Mouse (Mus musculus): ENCODE data around the gene Lrpprc. TPM values are rescaled to one million over a fixed set of nuclear protein-coding genes. Genes with fewer than 3 reads are reported as not detected.

The Lrpprc gene
- polyA plus RNA-seq, 1 experiment from 2014 or later: 62.2 TPM

- no peak overlapping the region for H3K4me2 ChIP-seq
- H3K4me1 ChIP-seq (ENCODE audit: control insufficient read depth, insufficient read depth, low read length): peaks cover 5% of the 10 kb centered on the region
- WGBS (ENCODE audit: insufficient replicate concordance): 88% methylated on average over 9 of the region's 9 CpGs
- H3K27ac ChIP-seq (ENCODE audit: low read depth, low read length): no peak overlapping the region
- no peaks in the 10 kb centered on the region for H3K36me3 ChIP-seq (ENCODE audit: control insufficient read depth, insufficient read depth, low read length)
- H3K27me3 ChIP-seq (ENCODE audit: control insufficient read depth, insufficient read depth, low read length): no peaks in the 10 kb centered on the region
- H3K4me3 ChIP-seq (ENCODE audit: low read depth, low read length): no peak overlapping the region
- no peak overlapping the region for H3K9ac ChIP-seq (ENCODE audit: low read depth, low read length)
- no peak for ATAC-seq (replicated peaks; ENCODE audit: insufficient number of reproducible peaks, low FRiP score, low TSS enrichment)
- no peaks in the 10 kb centered on the region for H3K9me3 ChIP-seq (replicated peaks; ENCODE audit: control insufficient read depth, low read length)
Measured at GRCm38 (mm10) chr17:84738073-84738797, 52.4 kb downstream of the Lrpprc start.

- H3K27me3 ChIP-seq (ENCODE audit: control insufficient read depth, insufficient read depth, low read length): no peaks in the 10 kb centered on the region
- no peaks in the 10 kb centered on the region for H3K9me3 ChIP-seq (replicated peaks; ENCODE audit: control insufficient read depth, low read length)
- no peak overlapping the region for H3K4me2 ChIP-seq
- no peak overlapping the region for H3K27ac ChIP-seq (ENCODE audit: low read depth, low read length)
- H3K9ac ChIP-seq (ENCODE audit: low read depth, low read length): no peak overlapping the region
- no peak overlapping the region for H3K4me3 ChIP-seq (ENCODE audit: low read depth, low read length)
- 51% methylated on average over 9 of the region's 9 CpGs for WGBS (ENCODE audit: insufficient replicate concordance)
- ATAC-seq (replicated peaks; ENCODE audit: insufficient number of reproducible peaks, low FRiP score, low TSS enrichment): no peak
- H3K36me3 ChIP-seq (ENCODE audit: control insufficient read depth, insufficient read depth, low read length): no peaks in the 10 kb centered on the region
- H3K4me1 ChIP-seq (ENCODE audit: control insufficient read depth, insufficient read depth, low read length): no peaks in the 10 kb centered on the region
Measured at GRCm38 (mm10) chr17:84736719-84737118, 53.9 kb downstream of the Lrpprc start.

GRCm38 (mm10) chr17:84732612-84733011 lies 58.0 kb downstream of the Lrpprc start:
- Histone ChIP-seq H3K27ac (ENCODE audit: low read depth, low read length) (no peak overlapping the region), H3K36me3 (ENCODE audit: control insufficient read depth, insufficient read depth, low read length) (peaks cover 8% of the 10 kb centered on the region), H3K4me2 (no peak overlapping the region), H3K27me3 (ENCODE audit: control insufficient read depth, insufficient read depth, low read length) (no peaks in the 10 kb centered on the region), H3K9ac (ENCODE audit: low read depth, low read length) (no peak overlapping the region), H3K4me3 (ENCODE audit: low read depth, low read length) (no peak overlapping the region), H3K9me3 (replicated peaks; ENCODE audit: control insufficient read depth, low read length) (no peaks in the 10 kb centered on the region), H3K4me1 (ENCODE audit: control insufficient read depth, insufficient read depth, low read length) (no peaks in the 10 kb centered on the region)
- 89% methylated on average over 8 of the region's 8 CpGs for WGBS (ENCODE audit: insufficient replicate concordance)
- no peak for ATAC-seq (replicated peaks; ENCODE audit: insufficient number of reproducible peaks, low FRiP score, low TSS enrichment)

- Histone ChIP-seq H3K9me3 (replicated peaks; ENCODE audit: control insufficient read depth, low read length) (no peaks in the 10 kb centered on the region), H3K4me2 (no peak overlapping the region), H3K36me3 (ENCODE audit: control insufficient read depth, insufficient read depth, low read length) (peaks cover 8% of the 10 kb centered on the region), H3K4me3 (ENCODE audit: low read depth, low read length) (no peak overlapping the region), H3K4me1 (ENCODE audit: control insufficient read depth, insufficient read depth, low read length) (no peaks in the 10 kb centered on the region), H3K27ac (ENCODE audit: low read depth, low read length) (no peak overlapping the region), H3K27me3 (ENCODE audit: control insufficient read depth, insufficient read depth, low read length) (no peaks in the 10 kb centered on the region), H3K9ac (ENCODE audit: low read depth, low read length) (no peak overlapping the region)
- ATAC-seq (replicated peaks; ENCODE audit: insufficient number of reproducible peaks, low FRiP score, low TSS enrichment): no peak
- 84% methylated on average over 12 of the region's 12 CpGs for WGBS (ENCODE audit: insufficient replicate concordance)
Measured at GRCm38 (mm10) chr17:84731361-84731760, 59.2 kb downstream of the Lrpprc start.

GRCm38 (mm10) chr17:84729140-84729539 lies 61.4 kb downstream of the Lrpprc start:
- peaks cover 13% of the 10 kb centered on the region for H3K36me3 ChIP-seq (ENCODE audit: control insufficient read depth, insufficient read depth, low read length)
- no peak overlapping the region for H3K9ac ChIP-seq (ENCODE audit: low read depth, low read length)
- H3K4me2 ChIP-seq: no peak overlapping the region
- H3K27ac ChIP-seq (ENCODE audit: low read depth, low read length): no peak overlapping the region
- WGBS (ENCODE audit: insufficient replicate concordance): 66% methylated on average over 5 of the region's 5 CpGs
- no peaks in the 10 kb centered on the region for H3K4me1 ChIP-seq (ENCODE audit: control insufficient read depth, insufficient read depth, low read length)
- no peaks in the 10 kb centered on the region for H3K27me3 ChIP-seq (ENCODE audit: control insufficient read depth, insufficient read depth, low read length)
- no peak for ATAC-seq (replicated peaks; ENCODE audit: insufficient number of reproducible peaks, low FRiP score, low TSS enrichment)
- no peaks in the 10 kb centered on the region for H3K9me3 ChIP-seq (replicated peaks; ENCODE audit: control insufficient read depth, low read length)
- no peak overlapping the region for H3K4me3 ChIP-seq (ENCODE audit: low read depth, low read length)

- H3K9ac ChIP-seq (ENCODE audit: low read depth, low read length): no peak overlapping the region
- no peak overlapping the region for H3K27ac ChIP-seq (ENCODE audit: low read depth, low read length)
- H3K4me1 ChIP-seq (ENCODE audit: control insufficient read depth, insufficient read depth, low read length): no peaks in the 10 kb centered on the region
- peaks cover 13% of the 10 kb centered on the region for H3K36me3 ChIP-seq (ENCODE audit: control insufficient read depth, insufficient read depth, low read length)
- H3K4me2 ChIP-seq: no peak overlapping the region
- no peak for ATAC-seq (replicated peaks; ENCODE audit: insufficient number of reproducible peaks, low FRiP score, low TSS enrichment)
- no peaks in the 10 kb centered on the region for H3K27me3 ChIP-seq (ENCODE audit: control insufficient read depth, insufficient read depth, low read length)
- 65% methylated on average over 1 of the region's 1 CpGs for whole genome bisulfite sequencing (ENCODE audit: insufficient replicate concordance)
- no peak overlapping the region for H3K4me3 ChIP-seq (ENCODE audit: low read depth, low read length)
- no peaks in the 10 kb centered on the region for H3K9me3 ChIP-seq (replicated peaks; ENCODE audit: control insufficient read depth, low read length)
Measured at GRCm38 (mm10) chr17:84728201-84728911, 62.2 kb downstream of the Lrpprc start.

- no peaks in the 10 kb centered on the region for H3K9me3 ChIP-seq (replicated peaks; ENCODE audit: control insufficient read depth, low read length)
- H3K4me2 ChIP-seq: no peak overlapping the region
- no peak for ATAC-seq (replicated peaks; ENCODE audit: insufficient number of reproducible peaks, low FRiP score, low TSS enrichment)
- no peaks in the 10 kb centered on the region for H3K27me3 ChIP-seq (ENCODE audit: control insufficient read depth, insufficient read depth, low read length)
- no peak overlapping the region for H3K4me3 ChIP-seq (ENCODE audit: low read depth, low read length)
- no peak overlapping the region for H3K9ac ChIP-seq (ENCODE audit: low read depth, low read length)
- no peak overlapping the region for H3K27ac ChIP-seq (ENCODE audit: low read depth, low read length)
- WGBS (ENCODE audit: insufficient replicate concordance): 94% methylated on average over 3 of the region's 3 CpGs
- H3K4me1 ChIP-seq (ENCODE audit: control insufficient read depth, insufficient read depth, low read length): no peaks in the 10 kb centered on the region
- peaks cover 15% of the 10 kb centered on the region for H3K36me3 ChIP-seq (ENCODE audit: control insufficient read depth, insufficient read depth, low read length)
Measured at GRCm38 (mm10) chr17:84725163-84725562, 65.4 kb downstream of the Lrpprc start.

GRCm38 (mm10) chr17:84724028-84724427 lies 66.6 kb downstream of the Lrpprc start:
- whole genome bisulfite sequencing (ENCODE audit: insufficient replicate concordance): 82% methylated on average over 9 of the region's 9 CpGs
- H3K9ac ChIP-seq (ENCODE audit: low read depth, low read length): no peak overlapping the region
- H3K4me3 ChIP-seq (ENCODE audit: low read depth, low read length): no peak overlapping the region
- no peak for ATAC-seq (replicated peaks; ENCODE audit: insufficient number of reproducible peaks, low FRiP score, low TSS enrichment)
- H3K9me3 ChIP-seq (replicated peaks; ENCODE audit: control insufficient read depth, low read length): no peaks in the 10 kb centered on the region
- H3K27me3 ChIP-seq (ENCODE audit: control insufficient read depth, insufficient read depth, low read length): no peaks in the 10 kb centered on the region
- H3K27ac ChIP-seq (ENCODE audit: low read depth, low read length): no peak overlapping the region
- H3K36me3 ChIP-seq (ENCODE audit: control insufficient read depth, insufficient read depth, low read length): peaks cover 15% of the 10 kb centered on the region
- no peaks in the 10 kb centered on the region for H3K4me1 ChIP-seq (ENCODE audit: control insufficient read depth, insufficient read depth, low read length)
- H3K4me2 ChIP-seq: no peak overlapping the region

Data from heart, embryonic 11.5 days (tissue).